Mouse (Mus musculus) limb, embryonic 15.5 days (tissue): ENCODE data around the gene Pgm3. TPM values are rescaled to one million over a fixed set of nuclear protein-coding genes. Genes with fewer than 3 reads are reported as not detected.

Experiments
- polyA plus RNA-seq: library from polyadenylated mRNA; unstranded; fragments of >200 nt; fragmentation: Nextera tagmentation; extraction: Ambion mirVana; gene quantifications from 2 replicates; pipeline ENCODE4 v1.2.1, GENCODE M21; 2015

The Pgm3 gene
- polyA plus RNA-seq, 1 experiment from 2014 or later = 39.5 TPM

Other genes starting within 250 kb of the Pgm3 start
- 3.6 and 4.3 TPM in 2 replicates for gene Ube2cbp, start 106.9 kb downstream of the Pgm3 start, polyA plus RNA-seq
- 14.9 and 17.2 TPM in 2 replicates for gene Dop1a, start 104.7 kb downstream of the Pgm3 start, polyA plus RNA-seq
- gene Rwdd2a, start 149 bp upstream of the Pgm3 start, polyA plus RNA-seq = 3.2 and 3.4 TPM in 2 replicates
- gene Me1, start 124.1 kb upstream of the Pgm3 start, polyA plus RNA-seq = 31.0 and 32.4 TPM in 2 replicates
- 91.6 and 94.5 TPM in 2 replicates for gene Prss35, start 171.8 kb upstream of the Pgm3 start, polyA plus RNA-seq